Mouse (Mus musculus) heart, postnatal 0 days (tissue): ENCODE data around the gene Cdk5r1. TPM values are rescaled to one million over a fixed set of nuclear protein-coding genes. Genes with fewer than 3 reads are reported as not detected.
A peak's percentile ranks its signal among the peaks of the same experiment; 100 is the strongest.

Experiments used
- ATAC-seq: fragments of 200-750 bp; cut with Nextera tagmentation; 2 replicates; pipeline ENCODE4 v1.8.0; 2017; ENCODE audit warnings: low read depth, moderate number of reproducible peaks, moderate library complexity; ENCODE audit not compliant: insufficient read depth
- DNase-seq: peaks from one replicate; pipeline ENCODE4 v3.0.0-alpha.2; 2016; ENCODE audit warnings: low spot score
- H3K27ac ChIP-seq: fragments of 300-500 bp; sonication (generic); 2 replicates; pipeline ENCODE4 v1.5.1; 2014; ENCODE audit warnings: low read depth, mild to moderate bottlenecking
- H3K27me3 ChIP-seq: fragments of 300-500 bp; sonication (generic); 2 replicates; pipeline ENCODE4 v1.6.1; 2014; ENCODE audit warnings: low read length, mixed read lengths; ENCODE audit not compliant: control insufficient read depth, insufficient read depth
- H3K36me3 ChIP-seq: fragments of 300-500 bp; sonication (generic); replicated peaks from 2 replicates; pipeline ENCODE4 v1.6.1; 2014; ENCODE audit warnings: low read length, mixed read lengths; ENCODE audit not compliant: control insufficient read depth, insufficient read depth
- H3K4me1 ChIP-seq: fragments of 300-500 bp; sonication (generic); 2 replicates; pipeline ENCODE4 v1.6.1; 2014; ENCODE audit warnings: antibody characterized with exemption; ENCODE audit not compliant: control insufficient read depth, insufficient read depth
- H3K4me2 ChIP-seq: fragments of 300-500 bp; sonication (generic); 2 replicates; pipeline ENCODE4 v1.6.1; 2014; ENCODE audit warnings: low read depth, mild to moderate bottlenecking, low read length, moderate library complexity
- H3K4me3 ChIP-seq: fragments of 300-500 bp; sonication (generic); 2 replicates; pipeline ENCODE4 v1.5.1; 2014; ENCODE audit warnings: low read depth, low read length
- H3K9ac ChIP-seq: fragments of 300-500 bp; sonication (generic); replicated peaks from 2 replicates; pipeline ENCODE4 v1.6.1; 2014; ENCODE audit warnings: low read depth, low read length, mixed read lengths
- H3K9me3 ChIP-seq: fragments of 300-500 bp; sonication (generic); replicated peaks from 2 replicates; pipeline ENCODE4 v1.6.1; 2016; ENCODE audit warnings: low read length; ENCODE audit not compliant: control insufficient read depth
- CTCF ChIP-seq: IDR thresholded peaks from 2 replicates; pipeline ENCODE4 v1.5.1; 2016; ENCODE audit warnings: antibody characterized with exemption, control low read depth, low read depth
- EP300 ChIP-seq: IDR thresholded peaks from 2 replicates; pipeline ENCODE4 v1.6.1; 2016; ENCODE audit warnings: antibody characterized with exemption, low read depth
- WGBS: fragments of 180-500 bp; shearing (Covaris S2); extraction: QIAGEN DNeasy Blood & Tissue Kit; methylation state at CpG from one replicate; pipeline ENCODE4 v1.1.7; 2014; 5-methylcytosine and 5-hydroxymethylcytosine counted together
- polyA plus RNA-seq: library from polyadenylated mRNA; unstranded; fragments of >200 nt; fragmentation: Nextera tagmentation; extraction: Ambion mirVana; gene quantifications from 2 replicates; pipeline ENCODE4 v1.2.1, GENCODE M21; 2015
- total RNA-seq: library from RNA; depleted of rRNA; stranded (reverse); fragments of >200 nt; gene quantifications from 2 replicates; pipeline ENCODE4 v1.2.3, GENCODE M21; 2014; ENCODE audit warnings: low replicate concordance; rRNA removed

The Cdk5r1 gene
- 0.31 and 0.35 TPM in 2 replicates for total RNA-seq
- polyA plus RNA-seq, result 0.26 and 0.33 TPM in 2 replicates

GRCm38 (mm10) chr11:80476222-80477189 is at the start of gene Cdk5r1:
TSS of gene Cdk5r1 (plus strand) at chr11:80477023.
- peak; percentile 80 for DNase-seq
- peaks cover 17% of the 10 kb centered on the region for H3K36me3 ChIP-seq
- H3K4me1 ChIP-seq, result peaks cover 8% of the 10 kb centered on the region; the same call in 1 of the 2 replicates
- peak within 1 kb of the TSS; percentile 74 for H3K4me3 ChIP-seq
- under 1% methylated on average over 76 of the region's 116 CpGs for WGBS
- peak within 1 kb of the TSS; percentile 63 for H3K9ac ChIP-seq
- H3K4me2 ChIP-seq, result peak within 1 kb of the TSS; percentile 99
- peak within 1 kb of the TSS; percentile 51; the same call in 1 of the 2 replicates for H3K27ac ChIP-seq
- TF ChIP-seq EP300 (no peak), CTCF (peak; percentile 44)
- H3K27me3 ChIP-seq, result peaks cover 9% of the 10 kb centered on the region
- ATAC-seq, result peak; percentile 90
- H3K9me3 ChIP-seq, result no peaks in the 10 kb centered on the region

GRCm38 (mm10) chr11:80428381-80429008 is 48.3 kb upstream of the Cdk5r1 start, which contains the start of gene Psmd11:
TSS of gene Psmd11 (plus strand) at chr11:80428615.
- under 1% methylated on average over 52 of the region's 58 CpGs for WGBS
- ATAC-seq, result peak; percentile 100

GRCm38 (mm10) chr11:80429009-80429475 is 47.8 kb upstream of the Cdk5r1 start:
- 0% methylated on average over 37 of the region's 37 CpGs for WGBS
- DNase-seq, result peak; percentile 38
- ATAC-seq, result peak; percentile 61; the same call in 1 of the 2 replicates
- Histone ChIP-seq H3K36me3 (peaks cover 21% of the 10 kb centered on the region), H3K9ac (peak overlapping the region; percentile 98), H3K4me2 (peak overlapping the region; percentile 87), H3K4me3 (peak overlapping the region; percentile 99), H3K4me1 (0 out of 2 replicates have a peak, but pooled peaks cover 5% of the 10 kb centered on the region), H3K27ac (peak overlapping the region; percentile 92), H3K27me3 (no peaks in the 10 kb centered on the region), H3K9me3 (no peaks in the 10 kb centered on the region)
- TF ChIP-seq EP300 (no peak), CTCF (no peak)

More at GRCm38 (mm10) chr11:80428381-80429008, 48.3 kb upstream of the Cdk5r1 start, which contains the start of gene Psmd11:
- no peaks in the 10 kb centered on the region for H3K27me3 ChIP-seq
- H3K9ac ChIP-seq, result peak within 1 kb of the TSS; percentile 98
- peak; percentile 78 for TF ChIP-seq CTCF
- TF ChIP-seq EP300, result no peak; the same call in 1 of the 2 replicates
- 0 out of 2 replicates have a peak, but pooled peaks cover 5% of the 10 kb centered on the region for H3K4me1 ChIP-seq
- peak within 1 kb of the TSS; percentile 92 for H3K27ac ChIP-seq
- peak within 1 kb of the TSS; percentile 99 for H3K4me3 ChIP-seq
- peak within 1 kb of the TSS; percentile 87 for H3K4me2 ChIP-seq
- H3K9me3 ChIP-seq, result no peaks in the 10 kb centered on the region
- H3K36me3 ChIP-seq, result peaks cover 18% of the 10 kb centered on the region
- peak; percentile 98 for DNase-seq

- peak overlapping the region; percentile 87 for H3K4me2 ChIP-seq
- ATAC-seq (no peak), DNase-seq (no peak)
- H3K4me1 ChIP-seq, result 0 out of 2 replicates have a peak, but pooled peaks cover 5% of the 10 kb centered on the region
- no peaks in the 10 kb centered on the region for H3K27me3 ChIP-seq
- H3K4me3 ChIP-seq, result peak overlapping the region; percentile 99
- 50% methylated on average over 14 of the region's 14 CpGs for WGBS
- no peak for TF ChIP-seq EP300
- no peak for TF ChIP-seq CTCF
- H3K9me3 ChIP-seq, result no peaks in the 10 kb centered on the region
- peak overlapping the region; percentile 98 for H3K9ac ChIP-seq
- peaks cover 24% of the 10 kb centered on the region for H3K36me3 ChIP-seq
- H3K27ac ChIP-seq, result peak overlapping the region; percentile 92
Observed at GRCm38 (mm10) chr11:80429500-80430166, 47.2 kb upstream of the Cdk5r1 start.
